8 mouse cellular contexts compared by ENCODE assay signal in genomic region chr2:44926683-44927481, GRCm38 (mm10). TPM values are rescaled to one million over a fixed set of nuclear protein-coding genes. Genes with fewer than 3 reads are reported as not detected.
A peak's percentile ranks its signal among the peaks of the same experiment; 100 is the strongest.
DNase-seq lines count a peak whose midpoint lies in the region; ATAC-seq and TF ChIP-seq lines count a peak whose summit lies in the region.

No protein-coding gene starts in this region.

- dilution Hi-C loops in CH12.LX (cut with MboI; ENCODE audit: extremely low pct_ligation_motif_present, extremely low pct_unique_long_range_greater_than_20kb, low sequenced_read_pairs) = no loop called here

- TF ChIP-seq POLR2A in CH12.LX (IDR thresholded peaks at IDR 0.05; ENCODE audit: low read depth, low read length) = peak; percentile 71; the same call in 1 of the 2 replicates

- peaks cover 18% of the 10 kb centered on the region for H3K79me2 ChIP-seq in CH12.LX (replicated peaks; ENCODE audit: control insufficient read depth, extremely low read depth, insufficient read depth, poor library complexity, severe bottlenecking)

- no peak for TF ChIP-seq CTCF in CH12.LX (conservative IDR thresholded peaks at IDR 0.05 in 1 of 2, IDR thresholded peaks at IDR 0.05 in 1 of 2; ENCODE audit: low read depth in 2 of 2, low read length in 2 of 2)
- no peak for TF ChIP-seq CTCF in liver, embryonic 14.5 days (IDR thresholded peaks at IDR 0.05; ENCODE audit: low read depth)

- no peaks in the 10 kb centered on the region for H3K27me3 ChIP-seq in CH12.LX (replicated peaks)
- no peaks in the 10 kb centered on the region for H3K27me3 ChIP-seq in forebrain, embryonic 11.5 days (ENCODE audit: control insufficient read depth, insufficient read depth, low read length)
- H3K27me3 ChIP-seq in heart, embryonic 16.5 days (ENCODE audit: control insufficient read depth, insufficient read depth, low read length) = no peaks in the 10 kb centered on the region
- H3K27me3 ChIP-seq in liver, embryonic 14.5 days (ENCODE audit: control insufficient read depth, insufficient read depth, low read length) = no peaks in the 10 kb centered on the region
- no peaks in the 10 kb centered on the region for H3K27me3 ChIP-seq in stomach, embryonic 15.5 days (replicated peaks)

- peaks cover 6 to 36% of the 10 kb centered on the region in 2 experiments; a peak in 3 of 4 replicates for H3K4me1 ChIP-seq in CH12.LX (ENCODE audit: control insufficient read depth in 1 of 2, insufficient read depth in 2 of 2)
- H3K4me1 ChIP-seq in forebrain, embryonic 11.5 days (replicated peaks; ENCODE audit: control insufficient read depth, insufficient read depth, low read length) = no peaks in the 10 kb centered on the region
- peaks cover 9% of the 10 kb centered on the region for H3K4me1 ChIP-seq in heart, embryonic 16.5 days (ENCODE audit: control insufficient read depth, insufficient read depth, low read length)
- H3K4me1 ChIP-seq in liver, embryonic 14.5 days (replicated peaks; ENCODE audit: control insufficient read depth in 2 of 2, insufficient read depth in 2 of 2, low read length in 1 of 2) = peaks cover 7 to 9% of the 10 kb centered on the region in 2 experiments
- no peaks in the 10 kb centered on the region; the same call in 1 of the 2 replicates for H3K4me1 ChIP-seq in stomach, embryonic 15.5 days

- no peaks in the 10 kb centered on the region for H3K9me3 ChIP-seq in CH12.LX (replicated peaks; ENCODE audit: low read length)
- H3K9me3 ChIP-seq in forebrain, embryonic 11.5 days (ENCODE audit: control insufficient read depth, low read length) = no peaks in the 10 kb centered on the region
- H3K9me3 ChIP-seq in heart, embryonic 16.5 days (replicated peaks; ENCODE audit: control insufficient read depth, low read length) = no peaks in the 10 kb centered on the region
- no peaks in the 10 kb centered on the region for H3K9me3 ChIP-seq in liver, embryonic 14.5 days (ENCODE audit: control insufficient read depth, low read length)
- H3K9me3 ChIP-seq in stomach, embryonic 15.5 days = no peaks in the 10 kb centered on the region

- H3K27ac ChIP-seq in CH12.LX (ENCODE audit: insufficient read depth, low read depth) = peak overlapping the region; percentile 86
- peak overlapping the region; percentile 79 for H3K27ac ChIP-seq in forebrain, embryonic 11.5 days (ENCODE audit: low read depth, low read length)
- peak overlapping the region; percentile 98 for H3K27ac ChIP-seq in heart, embryonic 16.5 days (ENCODE audit: low read length)
- H3K27ac ChIP-seq in liver, embryonic 14.5 days = peak overlapping the region; percentile 75
- peak overlapping the region; percentile 93 for H3K27ac ChIP-seq in stomach, embryonic 15.5 days

- peak; percentile 96 for ATAC-seq in forebrain, embryonic 11.5 days (replicated peaks; ENCODE audit: low FRiP score)
- peak; percentile 95 for ATAC-seq in heart, embryonic 16.5 days (replicated peaks; ENCODE audit: extremely low read depth, insufficient read depth, low FRiP score)
- peak; percentile 93 for ATAC-seq in liver, embryonic 14.5 days (ENCODE audit: insufficient read depth)
- ATAC-seq in stomach, embryonic 15.5 days (ENCODE audit: insufficient read depth, low FRiP score, low read depth) = peak; percentile 96

- peak overlapping the region; percentile 69 to 83 (median 71) for H3K4me3 ChIP-seq in CH12.LX (replicated peaks in 1 of 3; ENCODE audit: low read depth in 2 of 3, low read length in 2 of 3, poor library complexity in 1 of 3)
- peak overlapping the region; percentile 55 for H3K4me3 ChIP-seq in forebrain, embryonic 11.5 days (ENCODE audit: low read depth, low read length)
- H3K4me3 ChIP-seq in heart, embryonic 16.5 days (ENCODE audit: low read length) = peak overlapping the region; percentile 93
- H3K4me3 ChIP-seq in liver, embryonic 14.5 days (ENCODE audit: insufficient read depth in 1 of 2, low read depth in 2 of 2, low read length in 2 of 2) = peak overlapping the region; percentile 76 to 85
- peak overlapping the region; percentile 82 for H3K4me3 ChIP-seq in stomach, embryonic 15.5 days (replicated peaks)

- H3K9ac ChIP-seq in CH12.LX (ENCODE audit: insufficient read depth, low read depth) = peak overlapping the region; percentile 81
- peak overlapping the region; percentile 67 for H3K9ac ChIP-seq in forebrain, embryonic 11.5 days (ENCODE audit: low read length)
- H3K9ac ChIP-seq in heart, embryonic 16.5 days (ENCODE audit: low read length) = peak overlapping the region; percentile 94
- H3K9ac ChIP-seq in liver, embryonic 14.5 days (replicated peaks) = peak overlapping the region; percentile 85
- peak overlapping the region; percentile 81 for H3K9ac ChIP-seq in stomach, embryonic 15.5 days

- peaks cover 0 to 6% of the 10 kb centered on the region in 2 experiments for H3K36me3 ChIP-seq in CH12.LX (replicated peaks in 1 of 2; ENCODE audit: control insufficient read depth in 1 of 2, insufficient read depth in 1 of 2, low read length in 1 of 2)
- no peaks in the 10 kb centered on the region for H3K36me3 ChIP-seq in forebrain, embryonic 11.5 days (ENCODE audit: control insufficient read depth, insufficient read depth, low read length)
- H3K36me3 ChIP-seq in heart, embryonic 16.5 days (ENCODE audit: control insufficient read depth, insufficient read depth) = no peaks in the 10 kb centered on the region
- H3K36me3 ChIP-seq in liver, embryonic 14.5 days (replicated peaks; ENCODE audit: control insufficient read depth, insufficient read depth, low read depth) = no peaks in the 10 kb centered on the region
- no peaks in the 10 kb centered on the region for H3K36me3 ChIP-seq in stomach, embryonic 15.5 days

- no peak; the same call in 1 of the 2 replicates for TF ChIP-seq RAD21 in CH12.LX (IDR thresholded peaks at IDR 0.05; ENCODE audit: low read depth, low read length)

- peak overlapping the region; percentile 23 for H3K4me2 ChIP-seq in CH12.LX (ENCODE audit: insufficient read depth, low read depth, poor library complexity, severe bottlenecking)
- H3K4me2 ChIP-seq in forebrain, embryonic 11.5 days (ENCODE audit: low read depth, low read length, severe bottlenecking) = peak overlapping the region; percentile 61
- H3K4me2 ChIP-seq in heart, embryonic 16.5 days (ENCODE audit: low read depth, low read length) = peak overlapping the region; percentile 79
- peak overlapping the region; percentile 96 for H3K4me2 ChIP-seq in liver, embryonic 14.5 days (ENCODE audit: low read depth)
- H3K4me2 ChIP-seq in stomach, embryonic 15.5 days = peak overlapping the region; percentile 72

- WGBS in forebrain, embryonic 11.5 days = under 1% methylated on average over 46 of the region's 95 CpGs
- WGBS in heart, embryonic 16.5 days = under 1% methylated on average over 63 of the region's 95 CpGs
- WGBS in liver, embryonic 14.5 days (ENCODE audit: insufficient replicate concordance) = under 1% methylated on average over 56 of the region's 95 CpGs
- WGBS in stomach, embryonic 15.5 days = under 1% methylated on average over 68 of the region's 95 CpGs

- in situ Hi-C loops in CH12.LX (cut with MboI; ENCODE audit: low pct_ligation_motif_present, low pct_unique_long_range_greater_than_20kb, low sequenced_read_pairs) = loop anchor here (10.0 kb wide), 2 partner anchors 178 to 272 kb away; no protein-coding TSS in a partner anchor

- peak; percentile 53 for TF ChIP-seq EP300 in CH12.LX (IDR thresholded peaks at IDR 0.05; ENCODE audit: low read length)
- TF ChIP-seq EP300 in liver, embryonic 14.5 days (IDR thresholded peaks at IDR 0.05; ENCODE audit: low read depth) = no peak

- DNase-seq in CH12.LX (ENCODE audit: extremely low read depth) = peak; percentile 88
- peak; percentile 70 for DNase-seq in c-Kit-positive CD71-positive TER-119-negative erythroid progenitor cells, embryonic 14.5 days (ENCODE audit: low read depth)
- peak; percentile 97 for DNase-seq in forebrain, embryonic 11.5 days (ENCODE audit: low spot score)
- peak; percentile 88 to 97 for DNase-seq in kidney, postnatal 25 days
- DNase-seq in liver, embryonic 14.5 days (ENCODE audit: low read depth in 3 of 3, low spot score in 3 of 3) = peak; percentile 73 to 79 (median 79)
- peak; percentile 93 for DNase-seq in neural tube, embryonic 10.5 days (ENCODE audit: extremely low spot score, low spot score)

TF ChIP-seq in CH12.LX, 34 proteins besides CTCF, POLR2A, EP300 and RAD21 (continues in another document):
- TF ChIP-seq NRF1 (IDR thresholded peaks at IDR 0.05; ENCODE audit: low read depth, low read length) (peak; percentile 84), MYC (IDR thresholded peaks at IDR 0.05; ENCODE audit: low read depth, low read length) (peak; percentile 46; the same call in 1 of the 2 replicates), TCF12 (IDR thresholded peaks at IDR 0.05; ENCODE audit: low read depth, low read length) (peak; percentile 75), E2F4 (IDR thresholded peaks at IDR 0.05; ENCODE audit: insufficient replicate concordance, low read depth, low read length) (no peak), CHD1 (IDR thresholded peaks at IDR 0.05; ENCODE audit: low read depth, low read length) (no peak), SIN3A (IDR thresholded peaks at IDR 0.05; ENCODE audit: low read length) (peak; percentile 41; the same call in 1 of the 2 replicates), TBP (conservative IDR thresholded peaks at IDR 0.05; ENCODE audit: low read depth, low read length) (0 out of 2 replicates have a peak, but pooled peaks have one; percentile 51), KAT2A (IDR thresholded peaks at IDR 0.05; ENCODE audit: insufficient replicate concordance, low read length) (0 out of 2 replicates have a peak, but pooled peaks have one; percentile 23), USF2 (conservative IDR thresholded peaks at IDR 0.05; ENCODE audit: low read depth, low read length) (no peak), ZNF384 (IDR thresholded peaks at IDR 0.05; ENCODE audit: low read depth, low read length) (no peak), ZC3H11A (IDR thresholded peaks at IDR 0.05; ENCODE audit: low read depth, low read length) (no peak), USF1 (IDR thresholded peaks at IDR 0.05; ENCODE audit: low read depth, low read length) (no peak), POLR2AphosphoS2 (IDR thresholded peaks at IDR 0.05; ENCODE audit: low read depth, low read length) (peak; percentile 24; the same call in 1 of the 2 replicates), NELFE (IDR thresholded peaks at IDR 0.05; ENCODE audit: low read depth, low read length) (peak; percentile 79), JUND (conservative IDR thresholded peaks at IDR 0.05; ENCODE audit: low read depth, low read length) (no peak)

RNA-seq across cellular contexts. Expression of gene Gtdc1, which starts 0.6 kb away (rescaled TPM):
- 10.6 and 15.8 TPM in 2 replicates for total RNA-seq in CH12.LX (2012; rRNA removed)
- 18.2 and 19.2 TPM in 2 replicates for total RNA-seq in CH12.LX (2014; rRNA removed)
- 9.3 and 11.1 TPM in 2 replicates for polyA plus RNA-seq in CH12.LX (2012; ENCODE audit: insufficient read length, low read depth)
- 14.1 and 15.9 TPM in 2 replicates for polyA plus RNA-seq in forebrain, embryonic 11.5 days (2014; fragmentation: Nextera tagmentation; extraction: Ambion mirVana)
- polyA plus RNA-seq in heart, embryonic 16.5 days (2015; fragmentation: Nextera tagmentation; extraction: Ambion mirVana) = 10.9 and 11.0 TPM in 2 replicates
- polyA plus RNA-seq in liver, embryonic 14.5 days (2012; rRNA removed) = 3.3 and 5.8 TPM in 2 replicates
- polyA plus RNA-seq in liver, embryonic 14.5 days (2014; fragmentation: Nextera tagmentation; extraction: Ambion mirVana) = 3.6 and 4.2 TPM in 2 replicates
- 12.6 and 13.1 TPM in 2 replicates for polyA plus RNA-seq in stomach, embryonic 15.5 days (2015; fragmentation: Nextera tagmentation; extraction: Ambion mirVana)

Comparison
In these comparisons a context has a peak if more than half of its experiments do, and no peak if none do; other contexts are left out.
1. Peak in every context shown above with its lines: DNase-seq, ATAC-seq, H3K4me3 ChIP-seq and H3K27ac ChIP-seq.
2. H3K4me2 ChIP-seq: peak in every context shown above with its lines; median percentile 96 in liver, embryonic 14.5 days; 79 in heart, embryonic 16.5 days; 72 in stomach, embryonic 15.5 days; 61 in forebrain, embryonic 11.5 days; 23 in CH12.LX.